Mouse (Mus musculus) G1E (cell line): Measurements from ENCODE around the gene Pomt1.
"Not testable (repeated sequence)": the region's sequence is repeated elsewhere in the genome, so short reads cannot be mapped to it uniquely, and the experiment has no call there.

Experiments used
- CTCF ChIP-seq: IDR thresholded peaks from 2 replicates; pipeline ENCODE4 v1.5.1; 2012; ENCODE audit warnings: low read depth, low read length, inconsistent platforms, mixed read lengths
- GATA1 ChIP-seq: IDR thresholded peaks from 2 replicates; pipeline ENCODE4 v1.6.1; 2012; ENCODE audit warnings: borderline replicate concordance, low read length, inconsistent platforms, mixed read lengths
- POLR2AphosphoS5 ChIP-seq: IDR thresholded peaks from 2 replicates; pipeline ENCODE4 v1.6.1; 2012; ENCODE audit warnings: low read depth, low read length, inconsistent platforms; ENCODE audit not compliant: insufficient replicate concordance

- TF ChIP-seq CTCF, GATA1, POLR2AphosphoS5: not testable (repeated sequence)
These were observed 59.5 kb downstream of the Pomt1 start for GRCm38 (mm10) chr2:32295842-32296241.
